ENCODE assay signal across 26 mouse cellular contexts in the genomic region with DNA sequence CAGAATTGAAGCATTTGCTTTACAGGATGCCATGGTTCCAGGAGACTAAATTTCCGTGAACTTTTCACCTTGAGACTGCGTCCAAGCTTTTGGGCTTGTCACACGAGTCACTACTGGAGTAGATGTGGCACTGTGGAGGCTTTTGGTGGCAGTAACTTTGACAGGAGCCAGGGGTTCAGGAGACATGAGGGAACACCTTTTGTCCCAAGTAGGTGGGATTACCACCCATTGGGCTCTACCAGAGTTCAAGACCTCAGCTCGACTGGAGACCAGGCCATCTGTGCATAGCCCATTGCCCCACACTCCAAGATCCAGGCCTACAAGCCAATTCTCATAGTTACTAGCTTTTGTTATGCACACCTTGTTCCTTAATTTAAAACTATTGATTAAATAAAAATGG. TPM values are rescaled to one million over a fixed set of nuclear protein-coding genes. Genes with fewer than 3 reads are reported as not detected.
DNase-seq lines count a peak whose midpoint lies in the region; ATAC-seq lines count a peak whose summit lies in the region.
"Had no signal": no experiment of that assay in that cellular context is flagged by ENCODE, and none has a peak within 500 bp of the region (broad histone marks: within the 10 kb centered on the region; RNA-seq: fewer than 3 reads in every experiment).

No protein-coding gene starts in this region.

- intact Hi-C loops in heart, postnatal 25 days (cut with DNase I) = no loop called here
- intact Hi-C loops in gastrocnemius, postnatal 14 days (cut with DNase I; ENCODE audit: low total_unique reads) = loop anchor here (10.0 kb wide), 1 partner anchor 165 kb away; the partner anchor contains the start of gene Hist2h3c2

- DNase-seq in heart, embryonic 10.5 days (ENCODE audit: low spot score) = peak; percentile 68
- DNase-seq in heart, postnatal 25 days (ENCODE audit: low spot score) = no peak
- DNase-seq in 3T3-L1 (ENCODE audit: low read depth, low spot score) (peak; percentile 34), 416B (ENCODE audit: low read depth) (peak; percentile 33)
- no peak for DNase-seq in gastrocnemius, postnatal 14 days
- DNase-seq: adrenal gland, adult 2 months; adrenal gland, postnatal 10 days; adrenal gland, postnatal 25 days; cerebellum, adult 11 months; cerebellum, adult 18-20 months; cerebellum, adult 8-10 months; cerebellum, adult 9-11 months; cerebellum, postnatal 14 days; cerebellum, postnatal 36 days; embryo, embryonic 11 days had no signal

- 71% methylated on average over 4 of the region's 4 CpGs for WGBS in heart, embryonic 10.5 days

- no peak for ATAC-seq in CD4-positive, CD25-positive, alpha-beta regulatory T cell, adult 4 months
- ATAC-seq: forebrain, embryonic 14.5 days; forebrain, embryonic 16.5 days; Patski had no signal

- no peaks in the 10 kb centered on the region for H3K36me3 ChIP-seq in heart, embryonic 10.5 days
- H3K36me3 ChIP-seq: embryonic facial prominence, embryonic 13.5 days; embryonic facial prominence, embryonic 15.5 days; forebrain, embryonic 10.5 days; forebrain, embryonic 12.5 days; G1E had no signal

- no peak overlapping the region for H3K27ac ChIP-seq in heart, embryonic 10.5 days
- H3K27ac ChIP-seq: embryonic facial prominence, embryonic 13.5 days; embryonic facial prominence, embryonic 15.5 days; forebrain, embryonic 10.5 days; forebrain, embryonic 12.5 days had no signal

- H3K4me3 ChIP-seq in heart, embryonic 10.5 days = no peak overlapping the region
- H3K4me3 ChIP-seq: embryonic facial prominence, embryonic 13.5 days; embryonic facial prominence, embryonic 15.5 days; erythroblast, embryonic 14.5 days; forebrain, embryonic 10.5 days; forebrain, embryonic 12.5 days had no signal

- no peaks in the 10 kb centered on the region for H3K27me3 ChIP-seq in heart, embryonic 10.5 days (ENCODE audit: insufficient read depth, poor library complexity, severe bottlenecking)
- H3K27me3 ChIP-seq: CH12.LX; embryonic facial prominence, embryonic 13.5 days; embryonic facial prominence, embryonic 15.5 days; forebrain, embryonic 12.5 days; Patski had no signal

- no peaks in the 10 kb centered on the region for H3K9me3 ChIP-seq in heart, embryonic 10.5 days
- H3K9me3 ChIP-seq: embryonic facial prominence, embryonic 13.5 days; embryonic facial prominence, embryonic 15.5 days; forebrain, embryonic 10.5 days; forebrain, embryonic 12.5 days; G1E had no signal

- H3K4me1 ChIP-seq in heart, embryonic 10.5 days = peaks cover 6% of the 10 kb centered on the region; the same call in 1 of the 2 replicates
- H3K4me1 ChIP-seq: embryonic facial prominence, embryonic 13.5 days; forebrain, embryonic 12.5 days had no signal

RNA-seq across cellular contexts. Expression of gene Vps45, which starts 12.0 kb away (rescaled TPM):
- polyA plus RNA-seq in heart, embryonic 10.5 days (2016; fragmentation: Nextera tagmentation; extraction: Ambion mirVana) = 26.1 and 30.6 TPM in 2 replicates
- 10 to 100 TPM; 20.5 to 26.0 TPM for total RNA-seq in heart, postnatal 25 days (2021)
- 10 to 100 TPM; 22.2 to 24.3 TPM for polyA plus RNA-seq in CD4-positive, CD25-positive, alpha-beta regulatory T cell, adult 4 months (2017; shearing (Covaris generic))
- total RNA-seq in gastrocnemius, postnatal 14 days (2021) = 10 to 100 TPM; 21.4 to 23.6 TPM

RNA-seq across cellular contexts. Expression of gene Otud7b, which starts 34.1 kb away (rescaled TPM):
- polyA plus RNA-seq in heart, embryonic 10.5 days (2016; fragmentation: Nextera tagmentation; extraction: Ambion mirVana) = 15.2 and 16.1 TPM in 2 replicates
- 10 to 100 TPM; 52.2 to 54.5 TPM for total RNA-seq in heart, postnatal 25 days (2021)
- polyA plus RNA-seq in CD4-positive, CD25-positive, alpha-beta regulatory T cell, adult 4 months (2017; shearing (Covaris generic)) = 10 to 100 TPM in 1 of 2 experiments, 1 to 10 TPM in 1; 9.1 to 13.3 TPM
- 10 to 100 TPM; 44.4 to 44.7 TPM for total RNA-seq in gastrocnemius, postnatal 14 days (2021)

Comparison
In these comparisons a context has a peak if more than half of its experiments do, and no peak if none do; other contexts are left out.
1. DNase-seq: peak in heart, embryonic 10.5 days (single experiment), 3T3-L1 (single experiment) and 416B (single experiment); none in heart, postnatal 25 days (single experiment) and gastrocnemius, postnatal 14 days (single experiment).